Mouse (Mus musculus): ENCODE results near the gene Chic2.

DNA sequence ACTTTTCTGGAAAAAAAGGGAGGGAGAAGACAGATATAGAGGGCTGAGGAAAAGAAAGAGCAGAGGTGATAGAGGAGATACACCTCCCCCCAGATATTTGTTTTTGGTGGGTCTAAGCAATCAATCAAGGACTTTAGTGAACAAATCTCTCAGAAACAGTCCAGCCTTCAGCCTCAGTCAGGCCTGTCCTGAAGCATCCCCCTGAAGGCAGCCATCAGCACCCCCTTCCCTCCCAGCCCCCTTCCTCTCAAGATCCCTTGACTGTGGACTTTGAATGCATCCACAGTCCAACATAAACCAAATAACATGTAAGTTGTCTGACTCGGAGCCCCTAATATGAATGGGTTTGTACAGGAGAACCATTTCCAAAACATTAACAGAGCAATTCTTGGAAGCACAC, 28.6 kb upstream of the Chic2 start:
- no peak for TF ChIP-seq CTCF (IDR thresholded peaks at IDR 0.05; ENCODE audit: control insufficient read depth, insufficient read depth, low read length)
- no peak for TF ChIP-seq POLR2A (IDR thresholded peaks at IDR 0.05; ENCODE audit: borderline replicate concordance, control insufficient read depth, low read depth, low read length)

All from bone marrow, adult 2 months (tissue).